Mouse (Mus musculus) small intestine, adult 2 months (tissue): ENCODE results near the gene Spata48.

Experiments used
- CTCF ChIP-seq: fragments of 200-500 bp; IDR thresholded peaks from 2 replicates; pipeline ENCODE4 v1.5.1; 2012; ENCODE audit warnings: low read depth, mild to moderate bottlenecking, control low read depth, inconsistent platforms, low read length, moderate library complexity, mixed read lengths; ENCODE audit not compliant: insufficient replicate concordance, insufficient read length; ENCODE audit errors: extremely low read depth
- POLR2A ChIP-seq: fragments of 200-500 bp; IDR thresholded peaks from 2 replicates; pipeline ENCODE4 v1.6.1; 2012; ENCODE audit warnings: low read depth, mild to moderate bottlenecking, control low read depth, inconsistent platforms, low read length, moderate library complexity

GRCm38 (mm10) chr11:11528760-11529159, 66.9 kb downstream of the Spata48 start:
- TF ChIP-seq CTCF (no peak), POLR2A (no peak)
